Mouse (Mus musculus) heart, adult 2 months (tissue): Measurements from ENCODE around the gene Gm20388. TPM values are rescaled to one million over a fixed set of nuclear protein-coding genes. Genes with fewer than 3 reads are reported as not detected.
A peak's percentile ranks its signal among the peaks of the same experiment; 100 is the strongest.

Experiments used
- DNase-seq, 2 experiments: peaks; one replicate each; pipeline ENCODE4 v3.0.0; 2021
- H3K27ac ChIP-seq: fragments of 200-600 bp; 2 replicates; pipeline ENCODE4 v1.8.1; 2022
- H3K27me3 ChIP-seq: fragments of 200-500 bp; 2 replicates; pipeline ENCODE4 v1.6.1; 2012; ENCODE audit warnings: mild to moderate bottlenecking, low read length, inconsistent platforms, mixed read lengths; ENCODE audit not compliant: control insufficient read depth, insufficient read depth
- H3K36me3 ChIP-seq: fragments of 200-500 bp; 2 replicates; pipeline ENCODE4 v1.6.1; 2012; ENCODE audit warnings: low read length, inconsistent platforms; ENCODE audit not compliant: control insufficient read depth, insufficient read depth
- H3K4me1 ChIP-seq: fragments of 200-500 bp; 2 replicates; pipeline ENCODE4 v1.6.1; 2011; ENCODE audit warnings: low read length; ENCODE audit not compliant: control insufficient read depth, insufficient read depth
- H3K4me3 ChIP-seq: fragments of 200-600 bp; 2 replicates; pipeline ENCODE4 v1.8.1; 2022
- H3K79me2 ChIP-seq: fragments of 200-500 bp; replicated peaks from 2 replicates; pipeline ENCODE4 v1.6.1; 2012; ENCODE audit warnings: mild to moderate bottlenecking, inconsistent platforms, low read length, moderate library complexity, mixed read lengths; ENCODE audit not compliant: control insufficient read depth, insufficient read depth
- H3K9ac ChIP-seq: fragments of 200-500 bp; 2 replicates; pipeline ENCODE4 v1.6.1; 2012; ENCODE audit warnings: low read depth, mild to moderate bottlenecking, control low read depth, inconsistent platforms, low read length, mixed read lengths
- CTCF ChIP-seq: fragments of 200-600 bp; IDR thresholded peaks from 2 replicates; pipeline ENCODE4 v1.8.1; 2022; ENCODE audit warnings: antibody characterized with exemption, mild to moderate bottlenecking, moderate library complexity
- EP300 ChIP-seq: fragments of 200-500 bp; IDR thresholded peaks from 2 replicates; pipeline ENCODE4 v1.6.1; 2011; ENCODE audit warnings: low read depth, low read length, control low read depth; ENCODE audit not compliant: insufficient read depth
- POLR2A ChIP-seq: fragments of 200-500 bp; IDR thresholded peaks from 2 replicates; pipeline ENCODE4 v1.6.1; 2011; ENCODE audit warnings: mild to moderate bottlenecking, low read depth, low read length, control low read depth; ENCODE audit not compliant: insufficient read depth
- WGBS: fragments of 180-500 bp; shearing (Covaris S2); methylation state at CpG from one replicate; pipeline ENCODE4 v1.1.7; 2018; 5-methylcytosine and 5-hydroxymethylcytosine counted together
- intact Hi-C: fragments of 180-260 bp; cut with DNase I; formaldehyde crosslinking; loops from one replicate; pipeline ENCODE4 v1.15.1; 2025
- polyA plus RNA-seq: library from polyadenylated mRNA; depleted of rRNA; stranded (reverse); fragments of >200 nt; gene quantifications from 2 replicates; pipeline ENCODE4 v1.2.3, GENCODE M21; 2012
- total RNA-seq, 2 experiments: library from RNA; stranded (reverse); gene quantifications; 2 replicates each; pipeline ENCODE4 v1.2.3; 2021

Gene Gm20388
- total and polyA plus RNA-seq, 3 experiments = 1.8 to 32.3 TPM; not detected in 1

DNA sequence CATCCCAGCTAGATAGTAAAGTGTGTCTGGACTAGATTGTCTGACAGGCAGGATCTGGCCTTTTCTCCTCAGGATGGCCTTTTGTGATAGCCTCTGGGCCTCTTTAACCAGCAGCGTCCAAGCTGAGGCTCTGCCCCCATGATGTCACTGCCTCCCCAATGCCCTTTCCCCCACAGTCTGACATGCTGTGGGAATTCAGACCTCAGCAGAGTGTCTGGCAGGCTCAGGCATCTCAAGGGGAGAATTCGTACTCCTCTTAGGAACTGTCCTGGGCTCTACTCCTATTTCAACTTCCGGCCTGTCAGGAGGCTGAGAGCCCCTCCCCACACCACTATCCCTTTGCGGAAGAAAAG lies 553.9 kb downstream of the Gm20388 start:
- no peaks in the 10 kb centered on the region for H3K36me3 ChIP-seq
- H3K27ac ChIP-seq = no peak overlapping the region
- no peak overlapping the region for H3K4me3 ChIP-seq
- no peak for DNase-seq
- no peak overlapping the region for H3K9ac ChIP-seq
- H3K27me3 ChIP-seq = no peaks in the 10 kb centered on the region
- peaks cover under 1% of the 10 kb centered on the region for H3K4me1 ChIP-seq
- 62% methylated on average over 4 of the region's 4 CpGs for WGBS
- TF ChIP-seq POLR2A = no peak
- TF ChIP-seq EP300 = no peak
- TF ChIP-seq CTCF = no peak
- H3K79me2 ChIP-seq = no peaks in the 10 kb centered on the region
- intact Hi-C loops = no loop called here

- TF ChIP-seq POLR2A (no peak), CTCF (no peak), EP300 (no peak)
- Histone ChIP-seq H3K4me1 (no peaks in the 10 kb centered on the region; the same call in 1 of the 2 replicates), H3K4me3 (no peak overlapping the region), H3K27ac (no peak overlapping the region), H3K9ac (no peak overlapping the region), H3K79me2 (no peaks in the 10 kb centered on the region), H3K27me3 (no peaks in the 10 kb centered on the region), H3K36me3 (no peaks in the 10 kb centered on the region)
- WGBS = 41% methylated on average over 8 of the region's 8 CpGs
- DNase-seq = peak in 1 of 2 experiments; percentile 35
- intact Hi-C loops = no loop called here
Observed at GRCm38 (mm10) chr8:120465710-120466109, 555.1 kb downstream of the Gm20388 start.

DNA sequence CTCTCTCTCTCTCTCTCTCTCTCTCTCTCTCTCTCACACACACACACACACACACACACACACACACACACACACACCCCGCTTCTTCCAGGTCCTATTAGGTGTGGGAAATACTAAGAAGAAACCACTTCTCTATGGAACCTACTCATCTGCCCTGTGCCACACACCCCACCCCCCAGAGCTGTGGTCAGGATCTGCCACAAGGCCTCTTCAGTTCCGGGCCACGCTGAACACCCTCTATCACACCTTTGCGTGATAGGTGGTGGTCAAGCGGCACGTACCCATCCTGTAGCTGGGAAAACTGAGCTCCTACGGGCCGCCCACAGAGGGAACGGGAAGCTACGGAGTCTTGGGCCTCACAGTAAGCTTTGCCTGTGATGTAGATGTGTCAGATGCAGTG lies 555.6 kb downstream of the Gm20388 start:
- TF ChIP-seq EP300 = no peak
- TF ChIP-seq CTCF = no peak
- TF ChIP-seq POLR2A = no peak
- Histone ChIP-seq H3K4me3 (no peak overlapping the region), H3K27me3 (no peaks in the 10 kb centered on the region), H3K9ac (no peak overlapping the region), H3K27ac (no peak overlapping the region), H3K79me2 (no peaks in the 10 kb centered on the region), H3K36me3 (no peaks in the 10 kb centered on the region), H3K4me1 (no peaks in the 10 kb centered on the region; the same call in 1 of the 2 replicates)
- intact Hi-C loops = no loop called here
- 86% methylated on average over 10 of the region's 10 CpGs for WGBS
- DNase-seq = no peak

DNA sequence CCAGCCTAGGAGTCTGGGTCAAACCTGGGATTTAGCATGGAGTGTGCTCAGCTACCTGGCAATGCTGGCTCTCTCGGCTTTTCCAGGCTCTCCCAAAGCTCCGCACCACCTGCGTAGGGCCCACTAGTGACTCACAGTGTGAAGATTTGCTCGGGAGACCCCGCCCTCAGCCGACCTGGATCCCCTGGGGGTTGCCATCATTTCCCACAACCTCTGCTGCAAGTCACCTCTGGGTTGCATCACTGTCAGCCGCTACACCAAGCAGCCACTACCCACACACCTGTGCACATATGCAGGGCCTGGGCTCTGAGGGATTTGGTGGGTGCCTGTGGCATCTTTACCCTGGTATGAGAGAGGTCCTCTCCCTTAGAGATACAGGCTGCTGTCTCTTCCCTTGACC lies 557.0 kb downstream of the Gm20388 start:
- 92% methylated on average over 7 of the region's 7 CpGs for WGBS
- H3K4me1 ChIP-seq = peaks cover 1% of the 10 kb centered on the region; the same call in 1 of the 2 replicates
- no peaks in the 10 kb centered on the region for H3K27me3 ChIP-seq
- intact Hi-C loops = no loop called here
- H3K27ac ChIP-seq = no peak overlapping the region
- no peak for DNase-seq
- no peaks in the 10 kb centered on the region for H3K79me2 ChIP-seq
- TF ChIP-seq POLR2A = no peak
- no peak for TF ChIP-seq CTCF
- TF ChIP-seq EP300 = no peak
- no peak overlapping the region for H3K4me3 ChIP-seq
- H3K36me3 ChIP-seq = no peaks in the 10 kb centered on the region
- H3K9ac ChIP-seq = no peak overlapping the region

DNA sequence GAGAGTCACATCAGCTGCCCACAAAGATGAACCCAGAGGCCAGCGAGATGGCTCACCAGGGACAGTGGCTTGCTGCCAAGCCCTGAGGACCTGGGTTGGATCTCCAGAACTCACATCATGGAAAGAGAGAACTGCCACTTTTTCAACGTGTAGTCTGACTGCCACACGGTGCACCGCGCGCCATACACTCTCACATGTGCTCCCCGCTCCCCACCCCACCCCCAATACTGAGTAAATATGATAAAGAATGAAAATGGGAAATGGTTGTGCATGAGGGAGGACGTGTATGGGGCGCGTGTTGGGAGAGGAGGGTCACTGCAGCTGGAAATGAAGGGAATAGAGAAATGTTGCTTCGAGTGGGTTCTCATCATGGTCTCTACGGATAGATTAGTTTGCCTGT lies 559.5 kb downstream of the Gm20388 start:
- TF ChIP-seq CTCF = no peak
- TF ChIP-seq EP300 = no peak
- no peak for TF ChIP-seq POLR2A
- intact Hi-C loops = no loop called here
- Histone ChIP-seq H3K4me1 (peaks cover 16% of the 10 kb centered on the region), H3K9ac (no peak overlapping the region), H3K36me3 (no peaks in the 10 kb centered on the region), H3K27ac (no peak overlapping the region), H3K27me3 (no peaks in the 10 kb centered on the region), H3K79me2 (no peaks in the 10 kb centered on the region), H3K4me3 (no peak overlapping the region)
- 84% methylated on average over 12 of the region's 12 CpGs for WGBS
- no peak for DNase-seq

- no peaks in the 10 kb centered on the region for H3K36me3 ChIP-seq
- TF ChIP-seq CTCF = peak; percentile 68
- TF ChIP-seq POLR2A = no peak
- intact Hi-C loops = no loop called here
- H3K9ac ChIP-seq = no peak overlapping the region
- WGBS = 32% methylated on average over 7 of the region's 7 CpGs
- H3K79me2 ChIP-seq = no peaks in the 10 kb centered on the region
- no peak overlapping the region for H3K4me3 ChIP-seq
- peaks cover 18% of the 10 kb centered on the region for H3K4me1 ChIP-seq
- no peak overlapping the region for H3K27ac ChIP-seq
- no peaks in the 10 kb centered on the region for H3K27me3 ChIP-seq
- peak in 1 of 2 experiments; percentile 63 for DNase-seq
Observed at GRCm38 (mm10) chr8:120471166-120471565, 560.5 kb downstream of the Gm20388 start.

DNA sequence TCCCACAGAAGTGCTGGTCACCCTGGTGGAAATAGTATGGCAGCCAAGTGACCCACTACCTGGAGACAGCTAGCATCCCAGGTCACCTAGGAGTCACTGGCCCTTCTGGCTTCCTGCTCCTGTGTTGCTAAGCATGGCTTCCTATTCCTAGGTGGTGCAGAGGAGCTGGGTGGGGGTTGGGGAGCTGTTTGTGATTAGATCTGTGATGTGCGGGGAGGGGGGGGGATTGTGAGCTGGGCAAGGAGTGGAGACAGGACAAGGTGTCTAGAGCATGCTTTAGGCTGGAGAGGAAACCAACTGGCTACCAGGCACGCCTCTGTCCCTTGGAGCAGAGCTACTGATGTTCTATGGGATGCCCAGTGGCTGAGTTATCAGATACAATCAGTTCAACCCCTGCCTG lies 561.1 kb downstream of the Gm20388 start:
- intact Hi-C loops = no loop called here
- Histone ChIP-seq H3K4me3 (no peak overlapping the region), H3K79me2 (no peaks in the 10 kb centered on the region), H3K27ac (no peak overlapping the region), H3K36me3 (no peaks in the 10 kb centered on the region), H3K4me1 (peaks cover 18% of the 10 kb centered on the region), H3K27me3 (no peaks in the 10 kb centered on the region), H3K9ac (no peak overlapping the region)
- WGBS = 56% methylated on average over 2 of the region's 2 CpGs
- TF ChIP-seq POLR2A = no peak
- no peak for DNase-seq
